Mouse (Mus musculus): ENCODE measurements around the gene Gpi1.

- TF ChIP-seq CTCF (IDR thresholded peaks at IDR 0.05; ENCODE audit: control insufficient read depth, insufficient read depth, low read length) (no peak), POLR2A (IDR thresholded peaks at IDR 0.05; ENCODE audit: borderline replicate concordance, control insufficient read depth, low read depth, low read length) (no peak)
Observed at GRCm38 (mm10) chr7:34159167-34159566, 71.0 kb downstream of the Gpi1 start.

Data from bone marrow, adult 2 months (tissue).